Mouse (Mus musculus) neural tube, embryonic 13.5 days (tissue): ENCODE data around the gene Sp2. TPM values are rescaled to one million over a fixed set of nuclear protein-coding genes. Genes with fewer than 3 reads are reported as not detected.
A peak's percentile ranks its signal among the peaks of the same experiment; 100 is the strongest.

Source experiments
- ATAC-seq: fragments of 200-750 bp; cut with Nextera tagmentation; 2 replicates; pipeline ENCODE4 v1.8.0; 2017; ENCODE audit warnings: low read depth, mild to moderate bottlenecking, moderate TSS enrichment, moderate library complexity
- H3K27ac ChIP-seq: fragments of 300-500 bp; sonication (generic); replicated peaks from 2 replicates; pipeline ENCODE4 v1.5.1; 2015; ENCODE audit warnings: moderate library complexity, mild to moderate bottlenecking, inconsistent platforms
- H3K27me3 ChIP-seq: fragments of 300-500 bp; sonication (generic); 2 replicates; pipeline ENCODE4 v1.6.1; 2015; ENCODE audit warnings: mild to moderate bottlenecking, inconsistent platforms
- H3K36me3 ChIP-seq: fragments of 300-500 bp; sonication (generic); 2 replicates; pipeline ENCODE4 v1.6.1; 2015; ENCODE audit warnings: mild to moderate bottlenecking, inconsistent platforms
- H3K4me1 ChIP-seq: fragments of 300-500 bp; sonication (generic); replicated peaks from 2 replicates; pipeline ENCODE4 v1.6.1; 2015; ENCODE audit warnings: inconsistent platforms
- H3K4me2 ChIP-seq: fragments of 300-500 bp; sonication (generic); 2 replicates; pipeline ENCODE4 v1.6.1; 2015; ENCODE audit warnings: inconsistent platforms, mild to moderate bottlenecking, moderate library complexity
- H3K4me3 ChIP-seq: fragments of 300-500 bp; sonication (generic); 2 replicates; pipeline ENCODE4 v1.5.1; 2015; ENCODE audit warnings: mild to moderate bottlenecking, inconsistent platforms
- H3K9ac ChIP-seq: fragments of 300-500 bp; sonication (generic); 2 replicates; pipeline ENCODE4 v1.6.1; 2015; ENCODE audit warnings: moderate library complexity, mild to moderate bottlenecking, inconsistent platforms
- H3K9me3 ChIP-seq: fragments of 300-500 bp; sonication (generic); 2 replicates; pipeline ENCODE4 v1.6.1; 2016; ENCODE audit warnings: inconsistent platforms
- WGBS: fragments of 180-500 bp; shearing (Covaris S2); methylation state at CpG from one replicate; pipeline ENCODE4 v1.1.7; 2015; 5-methylcytosine and 5-hydroxymethylcytosine counted together
- polyA plus RNA-seq: library from polyadenylated mRNA; unstranded; fragments of >200 nt; fragmentation: Nextera tagmentation; extraction: Ambion mirVana; gene quantifications from 2 replicates; pipeline ENCODE4 v1.2.1, GENCODE M21; 2015

Sp2 gene
- polyA plus RNA-seq, 1 experiment from 2014 or later: 15.9 TPM

DNA sequence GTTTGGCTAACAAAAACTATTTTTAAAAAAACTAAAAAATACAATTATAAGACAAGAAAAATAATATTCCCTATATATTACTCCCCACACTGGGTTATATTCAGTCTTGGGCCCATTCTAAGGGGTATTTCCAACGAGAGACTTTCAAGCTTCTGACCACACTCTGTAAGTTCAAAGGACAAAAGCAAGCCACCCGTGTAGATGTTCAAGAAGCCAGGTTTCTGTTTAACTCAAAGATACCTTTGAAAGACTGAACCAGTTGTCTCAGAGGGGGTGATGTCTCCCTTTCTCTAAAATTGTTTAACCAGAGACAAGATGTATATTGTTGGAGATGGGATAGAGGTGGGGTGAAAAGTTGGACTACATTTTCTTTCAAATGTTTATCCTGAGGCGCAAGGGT is 16.6 kb downstream of the Sp2 start:
- Histone ChIP-seq H3K4me1 (peaks cover 26% of the 10 kb centered on the region), H3K27ac (no peak overlapping the region), H3K27me3 (no peaks in the 10 kb centered on the region), H3K4me3 (no peak overlapping the region), H3K9ac (no peak overlapping the region), H3K9me3 (no peaks in the 10 kb centered on the region), H3K36me3 (peaks cover 20% of the 10 kb centered on the region), H3K4me2 (no peak overlapping the region)
- WGBS: 92% methylated on average over 3 of the region's 3 CpGs
- no peak for ATAC-seq

GRCm38 (mm10) chr11:96963580-96963979 is 19.2 kb downstream of the Sp2 start:
- H3K9ac ChIP-seq: peak overlapping the region; percentile 17; the same call in 1 of the 2 replicates
- no peak overlapping the region for H3K4me3 ChIP-seq
- H3K27me3 ChIP-seq: no peaks in the 10 kb centered on the region
- H3K4me1 ChIP-seq: peaks cover 10% of the 10 kb centered on the region; the same call in 1 of the 2 replicates
- WGBS: 22% methylated on average over 8 of the region's 8 CpGs
- no peak overlapping the region; the same call in 1 of the 2 replicates for H3K27ac ChIP-seq
- no peak overlapping the region for H3K4me2 ChIP-seq
- H3K36me3 ChIP-seq: peaks cover 45% of the 10 kb centered on the region
- H3K9me3 ChIP-seq: no peaks in the 10 kb centered on the region
- peak; percentile 61; the same call in 1 of the 2 replicates for ATAC-seq

GRCm38 (mm10) chr11:96957061-96957805 is 25.5 kb downstream of the Sp2 start:
- Histone ChIP-seq H3K4me3 (no peak overlapping the region), H3K4me1 (no peaks in the 10 kb centered on the region), H3K9me3 (no peaks in the 10 kb centered on the region), H3K27me3 (no peaks in the 10 kb centered on the region), H3K36me3 (peaks cover 93% of the 10 kb centered on the region), H3K9ac (no peak overlapping the region), H3K27ac (no peak overlapping the region), H3K4me2 (no peak overlapping the region)
- ATAC-seq: no peak
- 93% methylated on average over 10 of the region's 10 CpGs for WGBS

DNA sequence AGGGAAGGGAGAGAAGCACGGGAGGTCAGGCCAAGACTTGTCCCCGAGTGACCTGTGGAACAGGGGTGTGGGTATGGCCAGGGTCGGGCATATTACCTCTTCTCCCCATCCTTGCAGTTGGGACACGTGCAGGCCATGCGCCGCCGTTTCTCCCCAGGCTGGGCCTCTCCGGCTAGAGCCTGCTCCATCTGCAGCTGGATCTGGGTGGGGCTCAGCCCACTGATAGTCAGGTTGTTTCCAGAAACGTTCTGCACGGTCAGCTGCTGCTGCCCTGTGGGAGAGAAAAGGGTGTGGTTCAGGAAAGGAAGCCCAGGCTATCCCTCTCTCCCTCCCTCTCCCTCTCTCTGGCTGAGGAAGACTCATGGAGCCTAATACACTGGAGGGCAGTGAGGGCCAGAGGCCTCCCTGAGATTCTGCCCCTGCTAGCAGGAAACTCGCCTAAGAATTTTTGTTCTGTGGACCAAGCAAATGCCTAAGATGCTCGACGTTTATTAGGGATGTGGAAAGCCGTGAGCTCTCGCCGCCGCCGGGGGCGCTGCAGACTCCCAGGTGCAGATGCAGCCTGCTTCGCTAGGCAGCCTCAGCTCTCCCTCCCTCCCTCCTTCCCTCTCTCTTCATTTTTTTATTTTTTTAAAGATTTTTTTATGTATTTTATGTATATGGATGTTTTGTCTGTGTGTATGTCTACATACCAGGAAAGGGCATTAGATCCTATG is 26.6 kb downstream of the Sp2 start:
- Histone ChIP-seq H3K36me3 (peaks cover 93% of the 10 kb centered on the region), H3K4me3 (no peak overlapping the region), H3K9me3 (no peaks in the 10 kb centered on the region), H3K27ac (no peak overlapping the region), H3K27me3 (no peaks in the 10 kb centered on the region), H3K4me2 (no peak overlapping the region), H3K4me1 (no peaks in the 10 kb centered on the region), H3K9ac (no peak overlapping the region)
- ATAC-seq: no peak
- 61% methylated on average over 20 of the region's 20 CpGs for WGBS

- H3K36me3 ChIP-seq: peaks cover 93% of the 10 kb centered on the region
- WGBS: 91% methylated on average over 4 of the region's 4 CpGs
- no peak for ATAC-seq
Observed at GRCm38 (mm10) chr11:96955094-96955493, 27.7 kb downstream of the Sp2 start.

GRCm38 (mm10) chr11:96952896-96953295 is 29.9 kb downstream of the Sp2 start:
- ATAC-seq: no peak

More at GRCm38 (mm10) chr11:96955094-96955493, 27.7 kb downstream of the Sp2 start:
- Histone ChIP-seq H3K4me3 (no peak overlapping the region), H3K4me2 (no peak overlapping the region), H3K27me3 (no peaks in the 10 kb centered on the region), H3K4me1 (no peaks in the 10 kb centered on the region), H3K9ac (no peak overlapping the region), H3K27ac (no peak overlapping the region), H3K9me3 (no peaks in the 10 kb centered on the region)

DNA sequence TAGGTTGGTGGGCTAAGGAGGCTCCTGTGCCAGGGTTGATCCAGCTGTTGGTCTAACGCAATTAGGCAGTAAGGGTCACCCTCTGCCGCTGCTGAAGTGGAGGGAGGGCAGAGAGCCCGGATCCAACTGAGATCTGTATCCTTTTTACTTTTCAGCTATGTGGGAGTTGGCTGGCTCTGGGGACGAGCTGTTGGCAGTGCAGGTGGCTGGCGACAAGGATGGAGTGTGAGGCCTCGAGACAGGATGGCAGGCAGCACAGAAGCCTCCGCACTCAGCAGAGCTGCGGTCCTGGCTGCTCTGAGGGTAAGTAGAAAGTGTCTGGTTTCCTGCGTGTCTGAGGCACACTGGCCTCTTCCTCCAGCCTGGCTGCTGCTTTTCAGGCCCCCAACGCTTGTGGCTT is 30.3 kb downstream of the Sp2 start:
- H3K4me1 ChIP-seq: no peaks in the 10 kb centered on the region
- peaks cover 82% of the 10 kb centered on the region for H3K36me3 ChIP-seq
- WGBS: 91% methylated on average over 10 of the region's 10 CpGs
- no peak overlapping the region for H3K4me3 ChIP-seq
- no peak overlapping the region for H3K9ac ChIP-seq
- no peak overlapping the region for H3K4me2 ChIP-seq
- H3K9me3 ChIP-seq: no peaks in the 10 kb centered on the region
- H3K27me3 ChIP-seq: no peaks in the 10 kb centered on the region
- no peak for ATAC-seq
- no peak overlapping the region for H3K27ac ChIP-seq

More at GRCm38 (mm10) chr11:96952896-96953295, 29.9 kb downstream of the Sp2 start:
- Histone ChIP-seq H3K4me2 (no peak overlapping the region), H3K4me1 (no peaks in the 10 kb centered on the region), H3K27ac (no peak overlapping the region), H3K36me3 (peaks cover 87% of the 10 kb centered on the region), H3K4me3 (no peak overlapping the region), H3K9me3 (no peaks in the 10 kb centered on the region), H3K27me3 (no peaks in the 10 kb centered on the region), H3K9ac (no peak overlapping the region)
- WGBS: 83% methylated on average over 6 of the region's 6 CpGs

- no peak overlapping the region for H3K27ac ChIP-seq
- no peak overlapping the region for H3K4me3 ChIP-seq
- H3K27me3 ChIP-seq: no peaks in the 10 kb centered on the region
- WGBS: 95% methylated on average over 3 of the region's 3 CpGs
- H3K4me1 ChIP-seq: no peaks in the 10 kb centered on the region
- H3K9ac ChIP-seq: no peak overlapping the region
- no peak overlapping the region for H3K4me2 ChIP-seq
- no peaks in the 10 kb centered on the region for H3K9me3 ChIP-seq
- H3K36me3 ChIP-seq: peaks cover 66% of the 10 kb centered on the region
- no peak for ATAC-seq
Observed at GRCm38 (mm10) chr11:96950767-96951166, 32.0 kb downstream of the Sp2 start.

GRCm38 (mm10) chr11:96947849-96948248 is 34.9 kb downstream of the Sp2 start:
- WGBS: 95% methylated on average over 4 of the region's 4 CpGs
- ATAC-seq: no peak

GRCm38 (mm10) chr11:96946498-96946897 is 36.3 kb downstream of the Sp2 start:
- 83% methylated on average over 9 of the region's 9 CpGs for WGBS
- Histone ChIP-seq H3K27me3 (peaks cover 4% of the 10 kb centered on the region; the same call in 1 of the 2 replicates), H3K9me3 (no peaks in the 10 kb centered on the region), H3K4me3 (no peak overlapping the region), H3K4me2 (no peak overlapping the region), H3K27ac (no peak overlapping the region), H3K9ac (no peak overlapping the region), H3K4me1 (peaks cover 18% of the 10 kb centered on the region), H3K36me3 (peaks cover 25% of the 10 kb centered on the region)
- ATAC-seq: no peak

More at GRCm38 (mm10) chr11:96947849-96948248, 34.9 kb downstream of the Sp2 start:
- Histone ChIP-seq H3K27ac (no peak overlapping the region), H3K4me3 (no peak overlapping the region), H3K4me1 (peaks cover 18% of the 10 kb centered on the region), H3K27me3 (peaks cover 1% of the 10 kb centered on the region; the same call in 1 of the 2 replicates), H3K36me3 (peaks cover 38% of the 10 kb centered on the region), H3K9me3 (no peaks in the 10 kb centered on the region), H3K9ac (no peak overlapping the region), H3K4me2 (no peak overlapping the region)

DNA sequence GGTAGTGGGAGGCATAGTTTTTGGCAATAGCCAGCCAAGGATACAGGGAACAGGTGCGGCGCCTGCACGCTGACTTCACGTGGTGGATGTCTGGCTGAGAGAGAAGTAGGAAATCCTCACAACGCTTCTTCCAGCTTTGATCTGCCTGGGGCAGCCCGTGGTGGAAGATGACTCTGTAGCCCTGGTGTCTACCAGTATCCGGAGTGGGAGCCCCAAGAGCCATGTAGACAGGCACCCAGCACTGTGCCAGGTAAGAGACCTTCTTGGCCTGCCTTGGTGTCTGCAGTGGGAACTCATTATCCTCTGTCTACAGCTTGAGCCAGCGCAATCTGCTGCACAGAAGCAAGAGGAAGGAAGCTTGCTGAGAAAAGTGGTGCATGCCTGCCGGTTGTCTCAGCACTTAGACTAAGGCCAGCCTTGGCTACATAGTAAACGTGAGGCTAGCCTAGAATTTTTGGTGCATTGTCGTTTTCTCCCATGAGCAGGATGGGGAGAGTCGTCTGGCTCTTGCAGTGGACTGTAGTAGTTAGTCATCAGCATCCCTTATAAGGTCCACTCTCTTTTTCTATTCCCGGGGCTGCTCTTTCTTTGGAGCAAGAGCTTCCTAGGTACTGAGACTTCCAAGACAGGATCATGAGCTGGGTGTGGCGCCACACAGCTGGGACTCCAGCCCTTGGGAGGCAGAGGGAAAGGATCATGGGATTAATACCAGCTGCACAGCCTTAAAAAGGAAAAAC is 37.7 kb downstream of the Sp2 start:
- H3K4me1 ChIP-seq: peaks cover 18% of the 10 kb centered on the region
- peaks cover 4% of the 10 kb centered on the region; the same call in 1 of the 2 replicates for H3K27me3 ChIP-seq
- no peaks in the 10 kb centered on the region for H3K9me3 ChIP-seq
- ATAC-seq: no peak
- peaks cover 10% of the 10 kb centered on the region for H3K36me3 ChIP-seq
- H3K4me2 ChIP-seq: peak overlapping the region; percentile 85
- WGBS: 86% methylated on average over 14 of the region's 14 CpGs
- peak overlapping the region; percentile 73 for H3K9ac ChIP-seq
- H3K27ac ChIP-seq: no peak overlapping the region
- H3K4me3 ChIP-seq: peak overlapping the region; percentile 54
